Mouse (Mus musculus): Measurements from ENCODE around the gene Mgarp. TPM values are rescaled to one million over a fixed set of nuclear protein-coding genes. Genes with fewer than 3 reads are reported as not detected.

The Mgarp gene
- polyA plus RNA-seq, 2 experiments from 2014 or later, result 1.7 to 2.4 TPM

DNA sequence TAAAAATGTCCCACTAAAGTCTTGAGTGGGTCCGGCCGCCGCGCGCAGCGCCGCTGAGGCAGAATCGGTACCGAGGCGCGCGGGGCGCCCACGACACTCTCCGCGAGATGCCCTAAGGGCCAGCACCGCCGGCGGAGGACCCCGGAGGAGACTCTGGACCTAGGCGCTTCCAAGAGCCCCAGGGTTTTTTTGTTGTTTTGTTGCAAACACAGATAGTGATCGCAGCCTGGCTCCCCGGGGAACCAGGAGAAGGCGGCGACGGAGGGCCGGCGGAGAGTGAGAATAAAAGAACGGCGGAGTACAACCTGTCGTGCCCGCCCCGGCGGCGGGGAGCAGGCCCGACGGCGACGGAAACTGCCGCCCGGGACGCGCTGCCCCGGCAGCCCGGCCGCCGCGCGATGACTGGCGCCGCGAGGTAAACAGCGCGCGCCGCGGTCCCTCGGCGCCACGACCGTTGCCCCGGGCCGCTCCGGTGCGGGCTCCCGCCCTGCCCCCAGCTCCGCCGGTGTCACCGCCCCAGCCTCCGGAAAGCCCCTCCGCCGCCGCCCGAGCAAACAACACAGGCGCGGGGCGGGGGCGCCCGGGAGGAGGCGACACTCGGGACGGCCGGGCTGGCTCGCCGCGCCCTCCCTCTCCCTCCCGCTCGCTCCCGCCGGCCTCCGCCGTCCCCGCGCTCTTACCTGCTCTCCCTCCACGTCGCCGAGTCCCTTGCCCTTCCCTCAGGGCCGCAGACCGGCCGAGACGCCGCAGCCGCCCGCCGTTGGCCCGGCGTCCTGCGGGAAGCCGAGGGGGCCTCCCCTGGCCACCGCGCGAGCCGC, 56.6 kb downstream of the Mgarp start:
- peak; percentile 26 for ATAC-seq

DNA sequence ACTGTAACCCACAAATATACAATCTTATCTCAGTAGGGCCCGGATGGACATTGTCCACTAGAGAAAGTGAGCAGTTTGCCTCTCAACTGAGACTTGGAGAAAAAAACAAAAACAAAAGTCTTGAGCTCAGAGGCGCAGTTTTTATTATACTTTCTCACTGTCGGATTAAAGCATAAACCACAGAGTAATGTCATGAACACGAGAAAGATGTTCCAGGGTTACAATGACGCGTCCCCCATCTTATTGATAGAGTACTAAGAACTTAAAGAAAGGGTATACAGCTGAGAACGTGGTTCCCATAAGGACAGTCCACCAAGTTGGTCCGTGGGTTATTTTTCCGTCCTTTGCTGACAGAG, 57.2 kb downstream of the Mgarp start:
- peak; percentile 18 for ATAC-seq

Other genes with a start within 250 kb of the Mgarp start
- gene Noct, start 172.3 kb downstream of the Mgarp start, polyA plus RNA-seq (2017; shearing (Covaris generic)), result 1 to 10 TPM; 3.3 to 4.4 TPM
- gene Elf2, start 56.1 kb downstream of the Mgarp start, polyA plus RNA-seq (2017; shearing (Covaris generic)), result 10 to 100 TPM; 55.9 to 66.9 TPM
- 100 to 1,000 TPM; 177 to 260 TPM for gene Ndufc1, start 12.2 kb upstream of the Mgarp start, polyA plus RNA-seq (2017; shearing (Covaris generic))
- 10 to 100 TPM; 18.4 to 30.4 TPM for gene Naa15, start 18.4 kb upstream of the Mgarp start, polyA plus RNA-seq (2017; shearing (Covaris generic))
- 10 to 100 TPM; 20.8 to 21.9 TPM for gene Rab33b, start 87.2 kb upstream of the Mgarp start, polyA plus RNA-seq (2017; shearing (Covaris generic))
- 10 to 100 TPM in 1 of 2 experiments, 1 to 10 TPM in 1; 9.6 to 10.3 TPM for gene Setd7, start 164.1 kb upstream of the Mgarp start, polyA plus RNA-seq (2017; shearing (Covaris generic))